Mouse (Mus musculus) lung, postnatal 0 days (tissue): ENCODE measurements around the gene Zpbp2.

Experiments used
- CTCF ChIP-seq: IDR thresholded peaks from 2 replicates; pipeline ENCODE4 v1.5.1; 2016; ENCODE audit warnings: antibody characterized with exemption, mild to moderate bottlenecking
- EP300 ChIP-seq: IDR thresholded peaks from 2 replicates; pipeline ENCODE4 v1.6.1; 2016; ENCODE audit warnings: antibody characterized with exemption, mild to moderate bottlenecking, control low read depth

DNA sequence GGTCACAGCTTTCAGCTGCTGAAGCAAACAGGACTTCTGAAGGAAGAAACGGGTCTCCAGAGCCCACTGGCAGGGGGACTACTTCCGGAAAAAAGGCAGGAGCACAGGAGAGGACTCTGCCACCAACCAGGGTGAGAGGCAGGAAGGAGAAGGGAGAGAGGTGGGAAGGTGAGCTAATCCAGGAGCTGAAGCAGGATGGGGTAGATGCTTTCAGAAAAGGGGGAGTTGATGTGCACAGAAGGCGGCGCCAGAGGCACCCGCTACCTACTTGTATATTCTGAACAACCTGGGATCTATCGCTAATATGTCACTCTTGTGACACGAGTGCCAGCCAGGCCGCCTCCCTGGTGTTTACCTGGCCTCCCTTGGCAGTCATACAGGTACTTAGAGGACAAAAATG is 47.1 kb downstream of the Zpbp2 start, which contains the start of gene Lrrc3c:
- TF ChIP-seq CTCF (no peak), EP300 (no peak)
